Mouse (Mus musculus): ENCODE data around the gene Rprd1b.

- TF ChIP-seq CTCF (IDR thresholded peaks at IDR 0.05; ENCODE audit: control insufficient read depth, insufficient read depth, insufficient read length), result no peak
- no peak for TF ChIP-seq MAX (IDR thresholded peaks at IDR 0.05)
These were observed 393 bp upstream of the Rprd1b start for GRCm38 (mm10) chr2:158027855-158028353.

All from C2C12 (cell line).